Mouse (Mus musculus): ENCODE data around the gene Lce1a2. TPM values are rescaled to one million over a fixed set of nuclear protein-coding genes. Genes with fewer than 3 reads are reported as not detected.

The Lce1a2 gene
- total RNA-seq (2021), result not detected
- long read RNA-seq, experiment 1, result 0 reads
- long read RNA-seq, experiment 2, result 0 reads

- no peak for DNase-seq
These were observed at the start of gene Lce1a2 for GRCm38 (mm10) chr3:92670215-92670614. Gene Lce1a2, minus strand, starts transcription at chr3:92670315.

GRCm38 (mm10) chr3:92715122-92715521 is 45.0 kb upstream of the Lce1a2 start:
- no peak for DNase-seq

- DNase-seq, result no peak
These were observed 38.9 kb upstream of the Lce1a2 start, which contains the start of gene Lce1e for GRCm38 (mm10) chr3:92708974-92709373. Gene Lce1e, minus strand, starts transcription at chr3:92709074.

- no peak for DNase-seq
These were observed 24.5 kb upstream of the Lce1a2 start for GRCm38 (mm10) chr3:92694613-92695012.

- no peak for DNase-seq
These were observed 21.6 kb upstream of the Lce1a2 start for GRCm38 (mm10) chr3:92691688-92692087.

GRCm38 (mm10) chr3:92689154-92689553 is 19.0 kb upstream of the Lce1a2 start:
- DNase-seq, result peak; percentile 35 to 36

- no peak for DNase-seq
These were observed 17.0 kb upstream of the Lce1a2 start, which contains the start of gene Lce1d for GRCm38 (mm10) chr3:92687110-92687509. Gene Lce1d, minus strand, starts transcription at chr3:92687210.

- no peak for DNase-seq
These were observed 8.8 kb upstream of the Lce1a2 start, which contains the start of gene Lce1c for GRCm38 (mm10) chr3:92678947-92679346. Gene Lce1c, plus strand, starts transcription at chr3:92679247.

- DNase-seq, result no peak
These were observed 13.3 kb downstream of the Lce1a2 start, which contains the start of gene Lce1b for GRCm38 (mm10) chr3:92656826-92657225. Gene Lce1b, minus strand, starts transcription at chr3:92656926.

- no peak for DNase-seq
These were observed 21.9 kb downstream of the Lce1a2 start, which contains the start of gene Lce1a1 for GRCm38 (mm10) chr3:92648207-92648606. Gene Lce1a1, minus strand, starts transcription at chr3:92648307.

GRCm38 (mm10) chr3:92639854-92640253 is 30.3 kb downstream of the Lce1a2 start:
- no peak for DNase-seq

- DNase-seq, result no peak
These were observed 31.5 kb downstream of the Lce1a2 start for GRCm38 (mm10) chr3:92638653-92638991.

GRCm38 (mm10) chr3:92637745-92638652 is 32.1 kb downstream of the Lce1a2 start:
- DNase-seq, result no peak

- no peak for DNase-seq
These were observed 48.6 kb downstream of the Lce1a2 start, which contains the start of gene Lce6a for GRCm38 (mm10) chr3:92621560-92621959. Gene Lce6a, minus strand, starts transcription at chr3:92621660.

Other genes starting within 250 kb of the Lce1a2 start
- 1 to 10 TPM; 6.5 to 6.6 TPM for gene Gm9774, start 240.9 kb downstream of the Lce1a2 start, total RNA-seq (2021)
- gene Sprr2k, start 237.7 kb downstream of the Lce1a2 start, total RNA-seq (2021), result not detected
- not detected for gene Sprr1b, start 231.5 kb downstream of the Lce1a2 start, total RNA-seq (2021)
- gene Sprr3, start 211.6 kb downstream of the Lce1a2 start, total RNA-seq (2021), result not detected
- not detected for gene Sprr1a, start 184.4 kb downstream of the Lce1a2 start, total RNA-seq (2021)
- gene Sprr4, start 169.8 kb downstream of the Lce1a2 start, total RNA-seq (2021), result not detected
- gene 2310046K23Rik, start 135.8 kb downstream of the Lce1a2 start, total RNA-seq (2021), result not detected
- gene Ivl, start 96.6 kb downstream of the Lce1a2 start, total RNA-seq (2021), result not detected
- gene Smcp, start 81.3 kb downstream of the Lce1a2 start, total RNA-seq (2021), result not detected
- gene 2210017I01Rik, start 62.8 kb downstream of the Lce1a2 start, total RNA-seq (2021), result not detected
- gene Lce6a, start 48.7 kb downstream of the Lce1a2 start, total RNA-seq (2021), result not detected
- not detected for gene Lce1a1, start 22.0 kb downstream of the Lce1a2 start, total RNA-seq (2021)
- gene Lce1b, start 13.4 kb downstream of the Lce1a2 start, total RNA-seq (2021), result not detected
- gene Lce1c, start 8.9 kb upstream of the Lce1a2 start, total RNA-seq (2021), result not detected
- not detected for gene Lce1d, start 16.9 kb upstream of the Lce1a2 start, total RNA-seq (2021)
- gene Lce1e, start 38.8 kb upstream of the Lce1a2 start, total RNA-seq (2021), result not detected
- gene Lce1f, start 50.0 kb upstream of the Lce1a2 start, total RNA-seq (2021), result not detected
- gene Gm38119, start 68.8 kb upstream of the Lce1a2 start, total RNA-seq (2021), result not detected
- not detected for gene Lce1g, start 82.0 kb upstream of the Lce1a2 start, total RNA-seq (2021)
- not detected for gene Lce1h, start 94.8 kb upstream of the Lce1a2 start, total RNA-seq (2021)
- not detected for gene Lce1i, start 108.6 kb upstream of the Lce1a2 start, total RNA-seq (2021)
- not detected for gene Lce1j, start 120.2 kb upstream of the Lce1a2 start, total RNA-seq (2021)
- not detected for gene Lce1k, start 137.6 kb upstream of the Lce1a2 start, total RNA-seq (2021)
- not detected for gene Kprp, start 156.9 kb upstream of the Lce1a2 start, total RNA-seq (2021)
- gene Lce1l, start 181.0 kb upstream of the Lce1a2 start, total RNA-seq (2021), result not detected
- not detected for gene 2310050C09Rik, start 199.9 kb upstream of the Lce1a2 start, total RNA-seq (2021)